Mouse (Mus musculus) 3134 (cell line): ENCODE data around the gene Krtap13.
"Not testable (repeated sequence)": the region's sequence is repeated elsewhere in the genome, so short reads cannot be mapped to it uniquely, and the experiment has no call there.

ENCODE experiments used
- DNase-seq: peaks from one replicate; pipeline ENCODE4 v3.0.0-alpha.2; 2011; ENCODE audit warnings: low spot score; ENCODE audit not compliant: insufficient read length; ENCODE audit errors: extremely low read depth

Gene Krtap13

GRCm38 (mm10) chr16:88751535-88751934 is at the start of gene Krtap13:
Gene Krtap13, minus strand, starts transcription at chr16:88751635.
- not testable (repeated sequence) for DNase-seq

- DNase-seq, result no peak
These were observed 35.4 kb upstream of the Krtap13 start for GRCm38 (mm10) chr16:88786786-88787185.

GRCm38 (mm10) chr16:88777596-88777995 is 26.2 kb upstream of the Krtap13 start, which contains the start of gene Gm5965:
Gene Gm5965, plus strand, starts transcription at chr16:88777896.
- no peak for DNase-seq

GRCm38 (mm10) chr16:88774106-88774505 is 22.7 kb upstream of the Krtap13 start, which contains the start of gene 2310057N15Rik:
Gene 2310057N15Rik, minus strand, starts transcription at chr16:88774206.
- no peak for DNase-seq

- not testable (repeated sequence) for DNase-seq
These were observed 7.1 kb upstream of the Krtap13 start, which contains the start of gene 2310034C09Rik for GRCm38 (mm10) chr16:88758547-88758946. Gene 2310034C09Rik, plus strand, starts transcription at chr16:88758847.

- DNase-seq, result no peak
These were observed 3.5 kb downstream of the Krtap13 start for GRCm38 (mm10) chr16:88747943-88748342.

GRCm38 (mm10) chr16:88744750-88745340 is 6.6 kb downstream of the Krtap13 start:
- DNase-seq, result no peak

- no peak for DNase-seq
These were observed 16.0 kb downstream of the Krtap13 start for GRCm38 (mm10) chr16:88735391-88735790.

GRCm38 (mm10) chr16:88728812-88729275 is 22.6 kb downstream of the Krtap13 start, which contains the start of gene Krtap13-1:
Gene Krtap13-1, plus strand, starts transcription at chr16:88728862.
- DNase-seq, result no peak

GRCm38 (mm10) chr16:88720031-88720430 is 31.4 kb downstream of the Krtap13 start:
- no peak for DNase-seq

GRCm38 (mm10) chr16:88716549-88716948 is 34.9 kb downstream of the Krtap13 start:
- no peak for DNase-seq

- no peak for DNase-seq
These were observed 40.2 kb downstream of the Krtap13 start for GRCm38 (mm10) chr16:88711245-88711644.

GRCm38 (mm10) chr16:88710757-88711156 is 40.7 kb downstream of the Krtap13 start:
- DNase-seq, result peak; percentile 49

GRCm38 (mm10) chr16:88707496-88708012 is 43.9 kb downstream of the Krtap13 start, which contains the start of gene 2310061N02Rik:
Gene 2310061N02Rik, minus strand, starts transcription at chr16:88707962.
- DNase-seq, result no peak

GRCm38 (mm10) chr16:88701072-88701864 is 50.2 kb downstream of the Krtap13 start:
- no peak for DNase-seq
